Mouse (Mus musculus) left cerebral cortex, postnatal 25 days (tissue): ENCODE measurements at regions not wholly inside any gene's neighbourhood (a gene's known extent, or its start where the extent isn't known, plus 50 kb on each side); places are given as distances from the start of the nearest gene placed in this dataset.
A peak's percentile ranks its signal among the peaks of the same experiment; 100 is the strongest.

Experiments used
- DNase-seq, 2 experiments: peaks; one replicate each; pipeline ENCODE4 v3.0.0; 2022; ENCODE audit warnings: low spot score in 2 of 2, mixed read lengths in 1 of 2
- intact Hi-C: fragments of 180-260 bp; cut with DNase I; formaldehyde crosslinking; loops from one replicate; pipeline ENCODE4 v1.15.1; 2025

GRCm38 (mm10) chr12:13164791-13165190 lies 84.2 kb downstream of the Ddx1 start:
- intact Hi-C loops: no loop called here

GRCm38 (mm10) chr12:13161051-13161450 lies 88.0 kb downstream of the Ddx1 start:
- intact Hi-C loops: no loop called here
- no peak for DNase-seq

More at GRCm38 (mm10) chr12:13164791-13165190, 84.2 kb downstream of the Ddx1 start:
- no peak for DNase-seq

- intact Hi-C loops: no loop called here
- peak; percentile 46 to 76 for DNase-seq
These were observed 89.5 kb downstream of the Ddx1 start for GRCm38 (mm10) chr12:13159346-13160055.

- DNase-seq: no peak
- intact Hi-C loops: no loop called here
These were observed 91.2 kb downstream of the Ddx1 start for GRCm38 (mm10) chr12:13157666-13158381.

GRCm38 (mm10) chr12:13157089-13157488 lies 91.9 kb downstream of the Ddx1 start:
- DNase-seq: no peak
- intact Hi-C loops: no loop called here

GRCm38 (mm10) chr12:13150751-13151150 lies 98.3 kb downstream of the Ddx1 start:
- intact Hi-C loops: no loop called here
- DNase-seq: no peak

GRCm38 (mm10) chr12:13147251-13147650 lies 101.8 kb downstream of the Ddx1 start:
- intact Hi-C loops: no loop called here
- DNase-seq: no peak

GRCm38 (mm10) chr12:13145186-13146115 lies 103.6 kb downstream of the Ddx1 start:
- peak in 1 of 2 experiments; percentile 63 for DNase-seq
- intact Hi-C loops: loop anchor here (2.0 kb wide), 2 partner anchors 67 to 205 kb away; partner anchors contain the start of gene Mycn

- DNase-seq: peak; percentile 52 to 86
- intact Hi-C loops: loop anchor here (2.0 kb wide), 2 partner anchors 68 to 204 kb away; partner anchors contain the start of gene Mycn
These were observed 104.3 kb downstream of the Ddx1 start for GRCm38 (mm10) chr12:13144739-13145138.

GRCm38 (mm10) chr12:13140636-13141035 lies 108.4 kb downstream of the Ddx1 start:
- peak; percentile 68 to 97 for DNase-seq
- intact Hi-C loops: loop anchor here (1.0 kb wide), 2 partner anchors 16 to 70 kb away; no protein-coding TSS in a partner anchor

GRCm38 (mm10) chr12:13139189-13139588 lies 109.8 kb downstream of the Ddx1 start:
- peak in 1 of 2 experiments; percentile 51 for DNase-seq
- intact Hi-C loops: no loop called here

- DNase-seq: no peak
- intact Hi-C loops: no loop called here
These were observed 114.8 kb downstream of the Ddx1 start for GRCm38 (mm10) chr12:13134168-13134567.

- no peak for DNase-seq
- intact Hi-C loops: no loop called here
These were observed 119.3 kb downstream of the Ddx1 start for GRCm38 (mm10) chr12:13129677-13130082.

- intact Hi-C loops: no loop called here
- DNase-seq: no peak
These were observed 121.6 kb downstream of the Ddx1 start for GRCm38 (mm10) chr12:13127407-13127806.

GRCm38 (mm10) chr12:13125054-13125453 lies 124.0 kb downstream of the Ddx1 start:
- intact Hi-C loops: loop anchor here (2.0 kb wide), 1 partner anchor 88 kb away; no protein-coding TSS in a partner anchor
- DNase-seq: peak in 1 of 2 experiments; percentile 69

- no peak for DNase-seq
- intact Hi-C loops: no loop called here
These were observed 126.7 kb downstream of the Ddx1 start for GRCm38 (mm10) chr12:13122282-13122681.

- no peak for DNase-seq
- intact Hi-C loops: no loop called here
These were observed 128.4 kb downstream of the Ddx1 start for GRCm38 (mm10) chr12:13120581-13120980.

GRCm38 (mm10) chr12:13119653-13120052 lies 129.4 kb downstream of the Ddx1 start:
- DNase-seq: no peak
- intact Hi-C loops: no loop called here

GRCm38 (mm10) chr12:13118026-13118425 lies 131.0 kb downstream of the Ddx1 start:
- no peak for DNase-seq
- intact Hi-C loops: no loop called here

GRCm38 (mm10) chr12:13114341-13114740 lies 134.7 kb downstream of the Ddx1 start:
- DNase-seq: no peak
- intact Hi-C loops: no loop called here
